Mouse (Mus musculus) liver, adult 2 months (tissue): Measurements from ENCODE around the gene Ttc9b.

Experiments used
- CTCF ChIP-seq: fragments of 200-500 bp; IDR thresholded peaks from 2 replicates; pipeline ENCODE4 v1.5.1; 2011; ENCODE audit warnings: low read depth, low read length, control low read depth
- POLR2A ChIP-seq: fragments of 200-500 bp; IDR thresholded peaks from 2 replicates; pipeline ENCODE4 v1.6.1; 2011; ENCODE audit warnings: low read length, control low read depth; ENCODE audit not compliant: insufficient read depth; ENCODE audit errors: extremely low read depth

DNA sequence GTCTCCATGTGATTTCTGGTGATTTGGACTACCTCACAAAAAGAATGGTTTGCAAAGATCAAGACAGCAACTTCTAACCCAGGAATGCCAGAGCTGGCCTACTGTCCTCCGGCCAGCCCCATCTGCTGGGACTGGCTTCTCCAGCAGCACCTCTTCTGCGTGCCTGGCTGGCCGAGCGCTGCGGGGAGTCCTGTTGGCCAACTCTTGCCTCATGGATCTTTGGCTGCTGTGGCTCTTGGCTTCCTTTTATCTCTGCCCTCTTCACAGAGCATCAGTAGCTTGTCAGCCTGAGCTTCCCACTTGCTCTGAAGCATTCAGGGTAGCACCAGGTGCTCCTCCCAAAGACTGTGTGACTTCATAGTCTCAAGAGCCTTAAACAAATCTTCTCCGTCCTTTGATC lies 25.5 kb upstream of the Ttc9b start:
- TF ChIP-seq CTCF, result no peak
- no peak for TF ChIP-seq POLR2A
